ENCODE assay signal across 8 mouse cellular contexts in the genomic region with DNA sequence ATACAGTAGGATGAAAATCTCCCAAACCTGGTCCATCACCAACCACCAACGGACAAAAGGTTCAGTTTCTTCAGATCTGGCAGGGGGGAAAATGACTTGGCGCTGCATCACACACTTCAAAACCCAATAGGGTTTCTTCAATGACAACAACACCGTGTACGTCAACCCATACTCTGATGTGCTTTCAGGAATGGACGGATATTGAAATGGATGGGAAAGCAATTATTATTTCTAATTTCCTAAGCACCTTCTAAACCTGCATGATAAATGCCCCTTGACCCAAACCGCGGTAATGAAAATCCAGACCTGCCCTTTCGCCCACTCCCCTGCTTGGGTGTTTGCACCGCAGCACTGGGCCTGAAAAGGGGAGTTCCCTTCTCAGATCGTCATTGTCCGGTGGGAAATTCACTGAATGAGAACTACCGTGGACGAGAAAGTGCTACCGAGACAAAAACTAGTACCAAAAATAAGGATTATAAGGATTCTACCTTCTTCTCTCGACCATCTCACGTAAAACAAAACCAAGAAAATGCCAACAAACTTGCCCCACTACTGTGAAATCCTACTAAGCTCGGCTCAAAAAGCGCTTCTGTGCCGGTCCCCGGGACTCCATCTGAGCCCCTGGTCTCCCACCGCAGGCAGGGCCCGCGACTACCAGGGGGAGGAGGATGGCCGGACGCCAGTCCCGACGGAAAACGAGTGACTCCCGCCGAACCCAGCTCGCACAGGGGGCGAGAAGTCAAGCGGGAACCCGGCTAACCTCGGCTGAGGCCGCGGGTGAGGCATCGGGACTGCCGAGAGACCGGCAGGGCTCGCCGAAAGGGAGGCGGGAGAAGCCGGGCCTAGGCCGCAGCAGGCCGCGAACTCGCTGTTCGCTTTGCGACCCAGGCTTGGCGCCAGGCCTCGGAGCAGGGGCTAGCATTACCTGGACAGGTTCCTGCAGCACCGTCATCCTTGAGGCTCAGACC. TPM values are rescaled to one million over a fixed set of nuclear protein-coding genes. Genes with fewer than 3 reads are reported as not detected.
DNase-seq lines count a peak whose midpoint lies in the region; ATAC-seq and TF ChIP-seq lines count a peak whose summit lies in the region.

No protein-coding gene starts in this region.

- peak; percentile 65 for ATAC-seq in forebrain, embryonic 15.5 days (replicated peaks)
- ATAC-seq in liver, embryonic 14.5 days (ENCODE audit: insufficient read depth), result peak; percentile 78

- peak; percentile 13; the same call in 1 of the 2 replicates for TF ChIP-seq CTCF in bone marrow, adult 2 months (IDR thresholded peaks at IDR 0.05; ENCODE audit: control insufficient read depth, insufficient read depth, low read length)
- TF ChIP-seq CTCF in liver, embryonic 14.5 days (IDR thresholded peaks at IDR 0.05; ENCODE audit: low read depth), result no peak

- H3K9me3 ChIP-seq in forebrain, embryonic 15.5 days, result no peaks in the 10 kb centered on the region
- H3K9me3 ChIP-seq in liver, embryonic 14.5 days (ENCODE audit: control insufficient read depth, low read length), result no peaks in the 10 kb centered on the region

- peak; percentile 23 for DNase-seq in cerebellum, adult 9-11 months
- DNase-seq in cerebellum, postnatal 36 days, result no peak
- peak; percentile 85 for DNase-seq in induced T-regulatory cell, adult 2 months (ENCODE audit: low read depth)
- DNase-seq in liver, embryonic 14.5 days (ENCODE audit: low read depth in 3 of 3, low spot score in 3 of 3), result peak in 2 of 3 experiments; percentile 36 to 44
- DNase-seq in naive thymus-derived CD4-positive, alpha-beta T cell, adult 2 months (ENCODE audit: low read depth), result peak; percentile 76
- peak; percentile 31 for DNase-seq in testis, postnatal 14 days (ENCODE audit: low spot score)

- no peaks in the 10 kb centered on the region; the same call in 1 of the 2 replicates for H3K4me1 ChIP-seq in bone marrow, adult 2 months (ENCODE audit: control insufficient read depth, insufficient read depth, low read length)
- peaks cover 22% of the 10 kb centered on the region for H3K4me1 ChIP-seq in forebrain, embryonic 15.5 days
- H3K4me1 ChIP-seq in liver, embryonic 14.5 days (replicated peaks; ENCODE audit: control insufficient read depth in 2 of 2, insufficient read depth in 2 of 2, low read length in 1 of 2), result peaks cover 24 to 28% of the 10 kb centered on the region in 2 experiments

- H3K9ac ChIP-seq in forebrain, embryonic 15.5 days (replicated peaks), result peak overlapping the region; percentile 100
- peak overlapping the region; percentile 100 for H3K9ac ChIP-seq in liver, embryonic 14.5 days (replicated peaks)

- H3K27ac ChIP-seq in bone marrow, adult 2 months (ENCODE audit: control insufficient read depth, insufficient read depth, low read depth, low read length, poor library complexity), result peak overlapping the region; percentile 89
- H3K27ac ChIP-seq in forebrain, embryonic 15.5 days (replicated peaks), result peak overlapping the region; percentile 88
- H3K27ac ChIP-seq in liver, embryonic 14.5 days, result peak overlapping the region; percentile 81

- peak overlapping the region; percentile 79 for H3K4me2 ChIP-seq in forebrain, embryonic 15.5 days (replicated peaks)
- peak overlapping the region; percentile 85 for H3K4me2 ChIP-seq in liver, embryonic 14.5 days (ENCODE audit: low read depth)

- peak; percentile 47; the same call in 1 of the 2 replicates for TF ChIP-seq POLR2A in bone marrow, adult 2 months (IDR thresholded peaks at IDR 0.05; ENCODE audit: borderline replicate concordance, control insufficient read depth, low read depth, low read length)

- no peak for TF ChIP-seq EP300 in liver, embryonic 14.5 days (IDR thresholded peaks at IDR 0.05; ENCODE audit: low read depth)

- peak overlapping the region; percentile 87 for H3K4me3 ChIP-seq in bone marrow, adult 2 months (replicated peaks; ENCODE audit: control insufficient read depth, low read depth, low read length)
- peak overlapping the region; percentile 99 for H3K4me3 ChIP-seq in forebrain, embryonic 15.5 days
- peak overlapping the region; percentile 84 to 97 for H3K4me3 ChIP-seq in liver, embryonic 14.5 days (ENCODE audit: insufficient read depth in 1 of 2, low read depth in 2 of 2, low read length in 2 of 2)

- no peaks in the 10 kb centered on the region for H3K36me3 ChIP-seq in forebrain, embryonic 15.5 days
- peaks cover 6% of the 10 kb centered on the region for H3K36me3 ChIP-seq in liver, embryonic 14.5 days (replicated peaks; ENCODE audit: control insufficient read depth, insufficient read depth, low read depth)

- under 1% methylated on average over 53 of the region's 53 CpGs for WGBS in bone marrow, adult 2 months
- under 1% methylated on average over 53 of the region's 53 CpGs for WGBS in forebrain, embryonic 15.5 days
- under 1% methylated on average over 53 of the region's 53 CpGs for WGBS in liver, embryonic 14.5 days (ENCODE audit: insufficient replicate concordance)

- no peaks in the 10 kb centered on the region for H3K27me3 ChIP-seq in forebrain, embryonic 15.5 days
- no peaks in the 10 kb centered on the region for H3K27me3 ChIP-seq in liver, embryonic 14.5 days (ENCODE audit: control insufficient read depth, insufficient read depth, low read length)

RNA-seq across cellular contexts. Expression of a gene that starts 0.7 kb away (rescaled TPM):
- polyA plus RNA-seq in bone marrow, adult 2 months (2011; ENCODE audit: insufficient read depth, insufficient read length, low replicate concordance, missing spikeins), result 16.2 and 23.1 TPM in 2 replicates
- polyA plus RNA-seq in forebrain, embryonic 15.5 days (2015; fragmentation: Nextera tagmentation; extraction: Ambion mirVana), result 37.6 and 38.8 TPM in 2 replicates
- polyA plus RNA-seq in liver, embryonic 14.5 days (2012; rRNA removed), result 8.1 and 12.1 TPM in 2 replicates
- polyA plus RNA-seq in liver, embryonic 14.5 days (2014; fragmentation: Nextera tagmentation; extraction: Ambion mirVana), result 20.0 and 23.8 TPM in 2 replicates

RNA-seq across cellular contexts. Expression of a gene that starts 0.7 kb away (rescaled TPM):
- 22.3 and 31.8 TPM in 2 replicates for polyA plus RNA-seq in bone marrow, adult 2 months (2011; ENCODE audit: insufficient read depth, insufficient read length, low replicate concordance, missing spikeins)
- 2.1 and 2.9 TPM in 2 replicates for polyA plus RNA-seq in forebrain, embryonic 15.5 days (2015; fragmentation: Nextera tagmentation; extraction: Ambion mirVana)
- 0.45 and 0.50 TPM in 2 replicates for polyA plus RNA-seq in liver, embryonic 14.5 days (2012; rRNA removed)
- 0.51 and 0.63 TPM in 2 replicates for polyA plus RNA-seq in liver, embryonic 14.5 days (2014; fragmentation: Nextera tagmentation; extraction: Ambion mirVana)

RNA-seq across cellular contexts. Expression of a gene that starts 58.1 kb away (rescaled TPM):
- polyA plus RNA-seq in bone marrow, adult 2 months (2011; ENCODE audit: insufficient read depth, insufficient read length, low replicate concordance, missing spikeins), result 84.3 and 141 TPM in 2 replicates
- polyA plus RNA-seq in forebrain, embryonic 15.5 days (2015; fragmentation: Nextera tagmentation; extraction: Ambion mirVana), result 0.60 and 0.61 TPM in 2 replicates
- polyA plus RNA-seq in liver, embryonic 14.5 days (2012; rRNA removed), result 10.1 and 11.2 TPM in 2 replicates
- 5.7 and 6.9 TPM in 2 replicates for polyA plus RNA-seq in liver, embryonic 14.5 days (2014; fragmentation: Nextera tagmentation; extraction: Ambion mirVana)

Comparison
In these comparisons a context has a peak if more than half of its experiments do, and no peak if none do; other contexts are left out.
1. DNase-seq: peak in cerebellum, adult 9-11 months (single experiment), induced T-regulatory cell, adult 2 months (single experiment), liver, embryonic 14.5 days (2 of 3), naive thymus-derived CD4-positive, alpha-beta T cell, adult 2 months (single experiment) and testis, postnatal 14 days (single experiment); none in cerebellum, postnatal 36 days (0 of 2).
2. Peak in every context shown above with its lines, with median percentiles within 50 percentile points of each other: H3K27ac ChIP-seq and H3K4me3 ChIP-seq.